In genomic region chr13:52982703-52983102, GRCm38 (mm10) we compare ENCODE assay signal across 8 mouse cellular contexts. TPM values are rescaled to one million over a fixed set of nuclear protein-coding genes. Genes with fewer than 3 reads are reported as not detected.
DNase-seq lines count a peak whose midpoint lies in the region; ATAC-seq lines count a peak whose summit lies in the region.

No protein-coding gene starts in this region.

- no peak for ATAC-seq in hindbrain, embryonic 15.5 days (ENCODE audit: low FRiP score, low read depth)

- WGBS in hindbrain, embryonic 15.5 days: under 1% methylated on average over 12 of the region's 12 CpGs

- H3K27me3 ChIP-seq in hindbrain, embryonic 15.5 days: no peaks in the 10 kb centered on the region

- no peaks in the 10 kb centered on the region for H3K36me3 ChIP-seq in hindbrain, embryonic 15.5 days

- peak; percentile 26 for DNase-seq in MEL-GATA-1-ER (ENCODE audit: extremely low read depth, low read depth)
- DNase-seq in cerebellum, adult 9-10 months: peak; percentile 91
- peak; percentile 90 to 92 for DNase-seq in frontal cortex, postnatal 36 days (ENCODE audit: low spot score in 2 of 2)
- peak; percentile 81 for DNase-seq in left cerebral cortex, adult 11 months (ENCODE audit: low spot score)
- peak; percentile 95 for DNase-seq in lung, postnatal 36 days
- peak; percentile 94 for DNase-seq in retina, postnatal 1 day
- DNase-seq in urinary bladder, adult 18-20 months (ENCODE audit: low spot score in 2 of 2): peak; percentile 73 to 83

- H3K27ac ChIP-seq in hindbrain, embryonic 15.5 days (replicated peaks): no peak overlapping the region

- no peaks in the 10 kb centered on the region for H3K9me3 ChIP-seq in hindbrain, embryonic 15.5 days

- no peak overlapping the region for H3K9ac ChIP-seq in hindbrain, embryonic 15.5 days

- peaks cover 11% of the 10 kb centered on the region for H3K4me1 ChIP-seq in hindbrain, embryonic 15.5 days (replicated peaks)

- peak overlapping the region; percentile 83 for H3K4me3 ChIP-seq in hindbrain, embryonic 15.5 days

- H3K4me2 ChIP-seq in hindbrain, embryonic 15.5 days: peak overlapping the region; percentile 96

RNA-seq across cellular contexts. Expression of gene Nfil3, which starts 1.8 kb away (rescaled TPM):
- polyA plus RNA-seq in hindbrain, embryonic 15.5 days (2015; fragmentation: Nextera tagmentation; extraction: Ambion mirVana): 43.6 and 48.0 TPM in 2 replicates

RNA-seq across cellular contexts. Expression of gene Auh, which starts 53.2 kb away (rescaled TPM):
- polyA plus RNA-seq in hindbrain, embryonic 15.5 days (2015; fragmentation: Nextera tagmentation; extraction: Ambion mirVana): 60.1 and 67.5 TPM in 2 replicates

Comparison
In these comparisons a context has a peak if more than half of its experiments do, and no peak if none do; other contexts are left out.
1. DNase-seq: peak in every context shown above with its lines; median percentile 95 in lung, postnatal 36 days; 94 in retina, postnatal 1 day; 91 in cerebellum, adult 9-10 months; 91 in frontal cortex, postnatal 36 days; 81 in left cerebral cortex, adult 11 months; 78 in urinary bladder, adult 18-20 months; 26 in MEL-GATA-1-ER.